Mouse (Mus musculus): ENCODE data around the gene Cdc40. TPM values are rescaled to one million over a fixed set of nuclear protein-coding genes. Genes with fewer than 3 reads are reported as not detected.
A peak's percentile ranks its signal among the peaks of the same experiment; 100 is the strongest.

The Cdc40 gene
- 0.22 and 0.56 TPM in 2 replicates for polyA plus RNA-seq (2012)

GRCm38 (mm10) chr10:40882831-40883643, at the start of gene Cdc40, which contains the start of gene Wasf1:
Cdc40 (minus strand) TSS chr10:40883311.
Wasf1 (plus strand) TSS chr10:40883475.
- Histone ChIP-seq H3K4me3 (replicated peaks) (peak within 1 kb of the TSS; percentile 74), H3K27me3 (ENCODE audit: control insufficient read depth) (peaks cover 37% of the 10 kb centered on the region), H3K9me3 (ENCODE audit: control insufficient read depth, low read length) (peaks cover 5% of the 10 kb centered on the region; the same call in 1 of the 2 replicates), H3K36me3 (ENCODE audit: control insufficient read depth) (peaks cover 15% of the 10 kb centered on the region), H3K4me1 (ENCODE audit: control insufficient read depth) (peaks cover 32% of the 10 kb centered on the region)
- TF ChIP-seq TAL1 (IDR thresholded peaks at IDR 0.05; ENCODE audit: low read length) (no peak), GATA1 (IDR thresholded peaks at IDR 0.05; ENCODE audit: low read length) (no peak)

GRCm38 (mm10) chr10:40919464-40919863, 36.4 kb upstream of the Cdc40 start:
- TF ChIP-seq TAL1 (IDR thresholded peaks at IDR 0.05; ENCODE audit: low read length): no peak
- no peak for TF ChIP-seq GATA1 (IDR thresholded peaks at IDR 0.05; ENCODE audit: low read length)
- Histone ChIP-seq H3K27me3 (ENCODE audit: control insufficient read depth) (no peaks in the 10 kb centered on the region), H3K4me3 (replicated peaks) (no peak overlapping the region), H3K36me3 (ENCODE audit: control insufficient read depth) (no peaks in the 10 kb centered on the region), H3K9me3 (ENCODE audit: control insufficient read depth, low read length) (no peaks in the 10 kb centered on the region), H3K4me1 (ENCODE audit: control insufficient read depth) (peaks cover 7% of the 10 kb centered on the region)

- TF ChIP-seq GATA1 (IDR thresholded peaks at IDR 0.05; ENCODE audit: low read length) (no peak), TAL1 (IDR thresholded peaks at IDR 0.05; ENCODE audit: low read length) (no peak)
- Histone ChIP-seq H3K9me3 (ENCODE audit: control insufficient read depth, low read length) (no peaks in the 10 kb centered on the region), H3K27me3 (ENCODE audit: control insufficient read depth) (no peaks in the 10 kb centered on the region)
These were observed 35.7 kb upstream of the Cdc40 start for GRCm38 (mm10) chr10:40918669-40919440.

GRCm38 (mm10) chr10:40915240-40915639, 32.1 kb upstream of the Cdc40 start:
- Histone ChIP-seq H3K9me3 (ENCODE audit: control insufficient read depth, low read length) (no peaks in the 10 kb centered on the region), H3K27me3 (ENCODE audit: control insufficient read depth) (no peaks in the 10 kb centered on the region), H3K4me1 (ENCODE audit: control insufficient read depth) (peaks cover 7% of the 10 kb centered on the region), H3K36me3 (ENCODE audit: control insufficient read depth) (no peaks in the 10 kb centered on the region), H3K4me3 (replicated peaks) (no peak overlapping the region)
- TF ChIP-seq GATA1 (IDR thresholded peaks at IDR 0.05; ENCODE audit: low read length) (no peak), TAL1 (IDR thresholded peaks at IDR 0.05; ENCODE audit: low read length) (no peak)

More at GRCm38 (mm10) chr10:40918669-40919440, 35.7 kb upstream of the Cdc40 start:
- peaks cover 7% of the 10 kb centered on the region for H3K4me1 ChIP-seq (ENCODE audit: control insufficient read depth)
- H3K4me3 ChIP-seq (replicated peaks): no peak overlapping the region
- H3K36me3 ChIP-seq (ENCODE audit: control insufficient read depth): no peaks in the 10 kb centered on the region

GRCm38 (mm10) chr10:40910811-40911210, 27.7 kb upstream of the Cdc40 start:
- Histone ChIP-seq H3K4me1 (ENCODE audit: control insufficient read depth) (no peaks in the 10 kb centered on the region), H3K36me3 (ENCODE audit: control insufficient read depth) (no peaks in the 10 kb centered on the region), H3K4me3 (replicated peaks) (no peak overlapping the region), H3K27me3 (ENCODE audit: control insufficient read depth) (no peaks in the 10 kb centered on the region), H3K9me3 (ENCODE audit: control insufficient read depth, low read length) (no peaks in the 10 kb centered on the region)
- TF ChIP-seq GATA1 (IDR thresholded peaks at IDR 0.05; ENCODE audit: low read length) (no peak), TAL1 (IDR thresholded peaks at IDR 0.05; ENCODE audit: low read length) (no peak)

- no peaks in the 10 kb centered on the region for H3K27me3 ChIP-seq (ENCODE audit: control insufficient read depth)
- H3K36me3 ChIP-seq (ENCODE audit: control insufficient read depth): no peaks in the 10 kb centered on the region
- no peak overlapping the region for H3K4me3 ChIP-seq (replicated peaks)
- no peaks in the 10 kb centered on the region for H3K9me3 ChIP-seq (ENCODE audit: control insufficient read depth, low read length)
- TF ChIP-seq GATA1 (IDR thresholded peaks at IDR 0.05; ENCODE audit: low read length) (no peak), TAL1 (IDR thresholded peaks at IDR 0.05; ENCODE audit: low read length) (no peak)
- H3K4me1 ChIP-seq (ENCODE audit: control insufficient read depth): no peaks in the 10 kb centered on the region
These were observed 25.5 kb upstream of the Cdc40 start for GRCm38 (mm10) chr10:40908580-40908979.

GRCm38 (mm10) chr10:40906802-40907201, 23.7 kb upstream of the Cdc40 start:
- H3K4me1 ChIP-seq (ENCODE audit: control insufficient read depth): no peaks in the 10 kb centered on the region
- no peak for TF ChIP-seq GATA1 (IDR thresholded peaks at IDR 0.05; ENCODE audit: low read length)
- TF ChIP-seq TAL1 (IDR thresholded peaks at IDR 0.05; ENCODE audit: low read length): no peak
- no peaks in the 10 kb centered on the region for H3K9me3 ChIP-seq (ENCODE audit: control insufficient read depth, low read length)
- no peaks in the 10 kb centered on the region for H3K36me3 ChIP-seq (ENCODE audit: control insufficient read depth)
- H3K4me3 ChIP-seq (replicated peaks): no peak overlapping the region
- no peaks in the 10 kb centered on the region for H3K27me3 ChIP-seq (ENCODE audit: control insufficient read depth)

GRCm38 (mm10) chr10:40906131-40906530, 23.0 kb upstream of the Cdc40 start:
- no peaks in the 10 kb centered on the region for H3K36me3 ChIP-seq (ENCODE audit: control insufficient read depth)

GRCm38 (mm10) chr10:40901786-40902185, 18.7 kb upstream of the Cdc40 start:
- no peaks in the 10 kb centered on the region for H3K36me3 ChIP-seq (ENCODE audit: control insufficient read depth)
- no peaks in the 10 kb centered on the region for H3K9me3 ChIP-seq (ENCODE audit: control insufficient read depth, low read length)
- no peak overlapping the region for H3K4me3 ChIP-seq (replicated peaks)
- H3K27me3 ChIP-seq (ENCODE audit: control insufficient read depth): no peaks in the 10 kb centered on the region
- TF ChIP-seq GATA1 (IDR thresholded peaks at IDR 0.05; ENCODE audit: low read length) (no peak), TAL1 (IDR thresholded peaks at IDR 0.05; ENCODE audit: low read length) (no peak)
- no peaks in the 10 kb centered on the region for H3K4me1 ChIP-seq (ENCODE audit: control insufficient read depth)

More at GRCm38 (mm10) chr10:40906131-40906530, 23.0 kb upstream of the Cdc40 start:
- H3K4me3 ChIP-seq (replicated peaks): no peak overlapping the region
- no peaks in the 10 kb centered on the region for H3K27me3 ChIP-seq (ENCODE audit: control insufficient read depth)
- no peaks in the 10 kb centered on the region for H3K9me3 ChIP-seq (ENCODE audit: control insufficient read depth, low read length)
- TF ChIP-seq TAL1 (IDR thresholded peaks at IDR 0.05; ENCODE audit: low read length) (no peak), GATA1 (IDR thresholded peaks at IDR 0.05; ENCODE audit: low read length) (no peak)
- no peaks in the 10 kb centered on the region for H3K4me1 ChIP-seq (ENCODE audit: control insufficient read depth)

Measured in erythroblast, embryonic 14.5 days (primary cell).